Mouse (Mus musculus) limb, embryonic 13.5 days (tissue): ENCODE measurements around the gene Dach1. TPM values are rescaled to one million over a fixed set of nuclear protein-coding genes. Genes with fewer than 3 reads are reported as not detected.

Source experiments
- ATAC-seq: fragments of 200-750 bp; cut with Nextera tagmentation; 2 replicates; pipeline ENCODE4 v1.8.0; 2017; ENCODE audit warnings: low read depth, moderate number of reproducible peaks, moderate TSS enrichment; ENCODE audit not compliant: low FRiP score
- H3K27ac ChIP-seq: fragments of 300-500 bp; sonication (generic); 2 replicates; pipeline ENCODE4 v1.5.1; 2015; ENCODE audit warnings: inconsistent platforms, mild to moderate bottlenecking, moderate library complexity
- H3K27me3 ChIP-seq: fragments of 300-500 bp; sonication (generic); 2 replicates; pipeline ENCODE4 v1.6.1; 2015; ENCODE audit warnings: mild to moderate bottlenecking, inconsistent platforms
- H3K36me3 ChIP-seq: fragments of 300-500 bp; sonication (generic); 2 replicates; pipeline ENCODE4 v1.6.1; 2015; ENCODE audit warnings: inconsistent platforms, mild to moderate bottlenecking, moderate library complexity
- H3K4me1 ChIP-seq: fragments of 300-500 bp; sonication (generic); 2 replicates; pipeline ENCODE4 v1.6.1; 2015; ENCODE audit warnings: inconsistent platforms
- H3K4me2 ChIP-seq: fragments of 300-500 bp; sonication (generic); replicated peaks from 2 replicates; pipeline ENCODE4 v1.6.1; 2015; ENCODE audit warnings: inconsistent platforms, mild to moderate bottlenecking, moderate library complexity
- H3K4me3 ChIP-seq: fragments of 300-500 bp; sonication (generic); 2 replicates; pipeline ENCODE4 v1.5.1; 2015; ENCODE audit warnings: moderate library complexity, mild to moderate bottlenecking, inconsistent platforms
- H3K9ac ChIP-seq: fragments of 300-500 bp; sonication (generic); 2 replicates; pipeline ENCODE4 v1.6.1; 2015; ENCODE audit warnings: mild to moderate bottlenecking, inconsistent platforms
- H3K9me3 ChIP-seq: fragments of 300-500 bp; sonication (generic); 2 replicates; pipeline ENCODE4 v1.6.1; 2016; ENCODE audit warnings: inconsistent platforms
- WGBS: fragments of 180-500 bp; shearing (Covaris S2); methylation state at CpG from one replicate; pipeline ENCODE4 v1.1.7; 2015; 5-methylcytosine and 5-hydroxymethylcytosine counted together
- polyA plus RNA-seq: library from polyadenylated mRNA; unstranded; fragments of >200 nt; fragmentation: Nextera tagmentation; extraction: Ambion mirVana; gene quantifications from 2 replicates; pipeline ENCODE4 v1.2.1, GENCODE M21; 2015

The Dach1 gene
- polyA plus RNA-seq, 1 experiment from 2014 or later = 11.5 TPM

DNA sequence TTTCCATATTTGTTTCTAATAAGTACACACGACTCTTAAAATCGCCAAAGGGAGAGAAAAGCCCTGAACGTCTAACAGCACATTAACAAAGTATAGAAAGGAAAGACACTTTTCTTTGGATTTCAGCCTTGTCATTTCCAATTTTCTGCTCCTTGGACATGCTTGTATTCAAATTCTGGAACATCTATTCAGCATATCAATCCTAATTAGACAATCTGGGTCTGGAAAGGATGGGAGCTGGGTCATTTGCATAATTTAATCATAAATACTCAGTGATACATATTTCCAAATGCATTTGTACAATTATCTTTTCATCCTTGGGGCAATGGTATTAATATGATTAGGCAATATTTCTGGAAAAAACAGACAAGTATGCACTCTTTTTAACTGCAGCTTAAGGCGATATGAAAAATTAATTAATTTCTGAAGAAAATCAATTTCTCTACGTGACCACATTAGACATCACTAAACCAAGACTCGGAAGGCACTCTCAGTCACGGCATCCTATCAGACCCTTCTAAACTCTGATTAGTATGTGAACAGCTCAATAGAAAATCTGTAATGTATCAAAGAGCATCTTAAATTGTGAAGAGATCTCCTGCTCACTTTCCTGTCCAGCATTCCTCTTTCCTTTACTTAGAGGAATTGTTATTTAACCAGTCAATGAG lies 13.7 kb downstream of the Dach1 start:
- Histone ChIP-seq H3K4me1 (no peaks in the 10 kb centered on the region), H3K9ac (no peak overlapping the region), H3K27ac (no peak overlapping the region), H3K27me3 (no peaks in the 10 kb centered on the region), H3K36me3 (no peaks in the 10 kb centered on the region), H3K9me3 (no peaks in the 10 kb centered on the region), H3K4me3 (no peak overlapping the region), H3K4me2 (no peak overlapping the region)
- ATAC-seq = no peak
- WGBS = 86% methylated on average over 7 of the region's 7 CpGs

DNA sequence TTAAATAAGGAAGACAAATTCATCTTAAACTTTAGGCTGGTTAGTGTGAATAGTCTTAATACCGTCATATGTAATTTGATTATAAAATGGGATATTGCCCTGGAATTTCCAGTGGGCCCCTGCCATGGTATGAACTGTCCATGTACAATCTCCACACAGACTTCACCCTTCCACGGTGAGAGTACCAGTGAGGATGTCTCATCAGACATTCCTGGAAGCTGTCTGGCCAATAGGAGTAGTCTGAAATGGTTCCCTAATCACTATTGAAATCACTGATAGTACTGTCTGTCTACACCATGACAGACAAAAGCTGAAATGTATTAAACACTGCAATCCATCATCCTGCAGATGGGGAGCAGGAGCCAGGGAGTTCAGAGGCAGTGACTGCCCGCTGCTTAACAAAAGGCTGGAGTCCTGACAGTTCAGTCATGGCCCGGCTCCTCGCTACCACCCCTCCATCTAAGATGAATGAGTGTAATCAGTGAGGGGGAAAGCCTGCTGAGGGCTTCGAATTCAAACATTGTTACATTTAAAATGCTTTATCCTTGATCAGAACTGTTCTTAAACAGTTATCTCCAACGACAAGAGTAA lies 14.6 kb downstream of the Dach1 start:
- no peaks in the 10 kb centered on the region for H3K4me1 ChIP-seq
- ATAC-seq = no peak
- no peak overlapping the region for H3K4me2 ChIP-seq
- H3K9ac ChIP-seq = no peak overlapping the region
- 73% methylated on average over 7 of the region's 7 CpGs for WGBS
- no peaks in the 10 kb centered on the region for H3K9me3 ChIP-seq
- H3K4me3 ChIP-seq = no peak overlapping the region
- H3K27me3 ChIP-seq = no peaks in the 10 kb centered on the region
- no peak overlapping the region for H3K27ac ChIP-seq
- H3K36me3 ChIP-seq = no peaks in the 10 kb centered on the region

DNA sequence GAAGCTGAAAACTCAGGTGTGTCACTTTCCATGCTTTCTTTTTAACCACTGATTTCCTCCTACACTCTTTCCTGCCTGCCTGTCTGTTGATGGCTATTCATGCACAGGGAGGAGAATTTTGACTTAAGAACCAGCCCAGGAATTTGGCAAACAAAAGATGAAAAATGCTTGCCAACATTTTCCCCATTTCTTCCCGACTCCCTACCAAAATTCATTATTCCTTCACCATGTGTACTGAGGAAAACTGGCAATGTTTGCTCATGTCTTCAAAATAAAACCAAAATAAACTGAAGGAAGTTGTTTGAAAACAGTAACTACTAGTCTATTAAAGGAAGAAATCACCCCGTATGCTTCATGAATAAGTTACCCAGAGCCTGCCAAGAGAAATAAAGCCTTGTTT lies 27.8 kb downstream of the Dach1 start:
- no peaks in the 10 kb centered on the region for H3K36me3 ChIP-seq
- no peak overlapping the region for H3K4me2 ChIP-seq
- H3K4me1 ChIP-seq = peaks cover 8% of the 10 kb centered on the region
- H3K27ac ChIP-seq = no peak overlapping the region
- ATAC-seq = no peak
- 78% methylated on average over 2 of the region's 2 CpGs for WGBS
- H3K27me3 ChIP-seq = no peaks in the 10 kb centered on the region
- H3K9me3 ChIP-seq = no peaks in the 10 kb centered on the region
- H3K4me3 ChIP-seq = no peak overlapping the region
- H3K9ac ChIP-seq = no peak overlapping the region

DNA sequence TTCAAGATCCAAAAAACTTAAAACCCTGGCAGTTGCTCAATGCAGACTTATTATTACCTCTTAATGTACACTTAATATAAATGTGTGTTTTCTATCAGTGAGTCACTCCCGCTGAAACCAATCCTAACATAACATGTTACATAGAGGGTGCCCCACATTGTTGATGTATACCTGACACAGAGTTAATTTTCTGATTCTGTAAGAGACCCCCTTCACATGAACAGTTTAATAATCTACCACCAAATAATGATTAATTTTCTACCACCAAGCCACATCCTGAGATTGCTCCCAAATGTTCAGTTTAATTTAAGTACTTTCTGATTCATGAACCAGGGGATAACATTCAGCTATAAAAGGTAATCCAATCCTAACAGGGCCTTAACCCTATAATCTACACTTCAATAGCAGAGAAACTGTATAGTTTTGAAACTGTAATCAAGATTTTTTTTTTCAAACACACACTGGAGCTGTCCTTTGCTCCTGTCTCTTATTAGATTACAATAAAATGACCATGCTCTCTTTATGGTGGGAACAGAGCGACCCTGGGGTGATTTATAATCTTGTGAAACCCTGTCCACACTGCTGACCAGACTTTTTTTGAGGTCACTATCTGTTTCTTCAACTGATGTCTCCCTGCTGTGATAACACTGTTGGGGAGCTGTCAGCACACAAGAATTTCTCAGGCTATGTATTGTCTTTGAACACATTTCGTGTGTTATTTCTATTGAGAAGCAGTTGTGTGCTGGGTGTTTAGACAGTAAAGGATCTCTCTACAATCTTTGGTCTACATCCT lies 30.5 kb downstream of the Dach1 start:
- Histone ChIP-seq H3K9ac (no peak overlapping the region), H3K27me3 (no peaks in the 10 kb centered on the region), H3K27ac (no peak overlapping the region), H3K4me3 (no peak overlapping the region), H3K4me2 (no peak overlapping the region), H3K36me3 (no peaks in the 10 kb centered on the region), H3K4me1 (peaks cover 11% of the 10 kb centered on the region), H3K9me3 (no peaks in the 10 kb centered on the region)
- no peak; the same call in 1 of the 2 replicates for ATAC-seq
- WGBS = 44% methylated on average over 3 of the region's 3 CpGs

DNA sequence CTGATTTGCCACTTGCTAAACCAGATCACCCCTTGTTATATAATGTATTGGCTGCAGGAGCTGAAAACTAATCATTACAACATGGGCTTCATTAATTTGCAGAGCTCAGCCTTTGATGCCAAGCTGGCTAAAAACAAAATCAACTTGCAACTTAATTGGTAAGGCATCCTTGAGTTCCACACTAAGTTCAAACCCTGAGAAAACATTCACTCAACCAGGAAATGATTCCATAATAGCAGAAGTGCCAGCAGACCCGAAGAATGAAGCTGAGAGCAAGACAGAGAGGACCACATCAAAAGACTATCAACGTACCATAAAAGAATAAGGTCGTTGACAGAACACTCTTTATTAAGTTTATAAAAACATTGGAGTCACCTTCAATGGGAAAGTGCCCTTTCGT lies 35.0 kb downstream of the Dach1 start:
- H3K36me3 ChIP-seq = no peaks in the 10 kb centered on the region
- H3K9ac ChIP-seq = no peak overlapping the region
- H3K27ac ChIP-seq = no peak overlapping the region
- ATAC-seq = no peak
- 20% methylated on average over 4 of the region's 4 CpGs for WGBS
- H3K27me3 ChIP-seq = no peaks in the 10 kb centered on the region
- H3K9me3 ChIP-seq = no peaks in the 10 kb centered on the region
- H3K4me2 ChIP-seq = no peak overlapping the region
- H3K4me1 ChIP-seq = peaks cover 11% of the 10 kb centered on the region
- H3K4me3 ChIP-seq = no peak overlapping the region

DNA sequence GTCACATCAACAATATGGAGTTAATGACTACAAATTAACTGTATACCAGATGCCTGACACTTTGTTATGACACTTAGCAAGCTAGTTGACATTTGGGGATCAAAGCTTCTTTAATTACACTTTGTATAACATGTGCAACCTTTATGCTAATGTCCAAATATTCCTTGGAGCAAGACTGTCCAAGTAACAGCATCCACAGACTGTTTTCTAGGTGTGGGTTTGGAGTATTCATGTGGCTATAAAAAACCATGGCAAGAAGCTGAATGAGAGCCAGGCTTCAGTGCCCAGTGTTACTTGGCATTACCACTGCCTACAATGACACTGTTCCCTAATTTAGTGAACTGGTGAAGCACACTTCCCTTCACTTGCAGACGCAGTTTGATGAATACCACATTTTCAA lies 46.5 kb downstream of the Dach1 start:
- WGBS = 53% methylated on average over 1 of the region's 1 CpGs
- H3K36me3 ChIP-seq = no peaks in the 10 kb centered on the region
- no peak for ATAC-seq
- no peak overlapping the region for H3K4me3 ChIP-seq
- no peak overlapping the region for H3K27ac ChIP-seq
- H3K4me1 ChIP-seq = no peaks in the 10 kb centered on the region
- H3K4me2 ChIP-seq = no peak overlapping the region
- no peak overlapping the region for H3K9ac ChIP-seq
- no peaks in the 10 kb centered on the region for H3K27me3 ChIP-seq
- H3K9me3 ChIP-seq = no peaks in the 10 kb centered on the region

DNA sequence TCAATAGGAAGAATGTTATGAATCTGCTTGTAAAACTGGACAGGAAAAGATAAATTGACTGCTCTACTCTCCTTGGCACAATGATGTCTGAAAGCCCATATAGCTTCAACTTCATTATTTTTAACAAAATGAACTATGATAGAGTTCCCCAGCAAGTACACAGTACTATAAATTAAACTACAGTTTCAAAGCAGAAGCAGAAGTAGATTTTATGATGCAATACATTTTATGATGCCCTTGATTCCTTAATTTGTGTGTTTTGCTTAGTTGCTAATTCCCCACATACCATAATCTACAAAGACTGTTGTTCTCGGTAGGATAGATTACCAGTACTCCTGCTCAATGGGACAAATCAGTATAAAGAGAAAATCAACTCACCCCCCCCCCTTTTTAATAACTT lies 52.9 kb downstream of the Dach1 start:
- H3K27ac ChIP-seq = no peak overlapping the region
- no peaks in the 10 kb centered on the region for H3K27me3 ChIP-seq
- H3K4me2 ChIP-seq = no peak overlapping the region
- H3K9me3 ChIP-seq = no peaks in the 10 kb centered on the region
- H3K4me1 ChIP-seq = no peaks in the 10 kb centered on the region
- H3K4me3 ChIP-seq = no peak overlapping the region
- 17% methylated on average over 1 of the region's 1 CpGs for WGBS
- no peaks in the 10 kb centered on the region for H3K36me3 ChIP-seq
- no peak overlapping the region for H3K9ac ChIP-seq
- ATAC-seq = no peak

DNA sequence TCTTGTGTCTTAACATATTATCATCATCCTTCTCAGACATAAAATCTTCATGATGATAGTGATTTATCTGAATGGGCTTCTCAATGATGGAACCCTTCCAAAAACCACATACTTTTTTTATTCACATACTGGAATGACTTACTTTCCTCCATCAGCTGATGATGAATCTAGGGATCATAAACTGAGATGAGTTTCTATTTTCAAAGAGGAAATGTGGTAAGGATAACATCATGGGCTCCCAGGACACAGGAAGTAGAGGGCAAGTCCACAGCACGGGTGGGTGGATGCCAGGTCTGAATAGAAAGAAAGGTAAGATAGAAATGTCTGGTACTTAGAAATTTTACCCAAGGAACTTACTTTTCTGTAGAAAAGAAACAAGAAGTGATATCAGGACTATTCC lies 56.5 kb downstream of the Dach1 start:
- Histone ChIP-seq H3K27me3 (no peaks in the 10 kb centered on the region), H3K9me3 (no peaks in the 10 kb centered on the region), H3K4me2 (no peak overlapping the region), H3K27ac (no peak overlapping the region), H3K9ac (no peak overlapping the region), H3K36me3 (no peaks in the 10 kb centered on the region), H3K4me3 (no peak overlapping the region), H3K4me1 (peaks cover 2% of the 10 kb centered on the region; the same call in 1 of the 2 replicates)
- no peak for ATAC-seq
- 69% methylated on average over 1 of the region's 1 CpGs for WGBS

DNA sequence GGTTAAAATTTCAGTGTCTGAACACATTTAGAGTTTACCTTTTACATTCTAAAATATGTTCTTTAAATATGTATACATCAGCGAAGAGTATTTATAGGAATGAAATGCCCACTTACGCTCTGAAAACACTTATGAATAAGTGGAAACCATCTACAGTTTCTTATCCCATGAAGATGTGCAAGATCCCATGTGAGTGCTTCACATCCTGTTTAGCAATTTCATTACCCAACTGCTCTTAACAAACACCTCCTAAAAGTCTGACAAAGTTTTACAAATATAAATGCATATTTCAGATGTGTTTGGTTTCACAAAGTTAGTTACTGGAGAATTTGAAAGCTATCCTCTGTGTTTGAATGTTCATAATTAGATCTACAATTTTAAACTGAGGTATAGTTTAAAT lies 59.6 kb downstream of the Dach1 start:
- Histone ChIP-seq H3K27ac (no peak overlapping the region), H3K4me2 (no peak overlapping the region), H3K9ac (no peak overlapping the region), H3K36me3 (no peaks in the 10 kb centered on the region), H3K4me3 (no peak overlapping the region), H3K4me1 (peaks cover 2% of the 10 kb centered on the region; the same call in 1 of the 2 replicates), H3K9me3 (no peaks in the 10 kb centered on the region), H3K27me3 (no peaks in the 10 kb centered on the region)
- ATAC-seq = no peak
- 92% methylated on average over 2 of the region's 2 CpGs for WGBS

DNA sequence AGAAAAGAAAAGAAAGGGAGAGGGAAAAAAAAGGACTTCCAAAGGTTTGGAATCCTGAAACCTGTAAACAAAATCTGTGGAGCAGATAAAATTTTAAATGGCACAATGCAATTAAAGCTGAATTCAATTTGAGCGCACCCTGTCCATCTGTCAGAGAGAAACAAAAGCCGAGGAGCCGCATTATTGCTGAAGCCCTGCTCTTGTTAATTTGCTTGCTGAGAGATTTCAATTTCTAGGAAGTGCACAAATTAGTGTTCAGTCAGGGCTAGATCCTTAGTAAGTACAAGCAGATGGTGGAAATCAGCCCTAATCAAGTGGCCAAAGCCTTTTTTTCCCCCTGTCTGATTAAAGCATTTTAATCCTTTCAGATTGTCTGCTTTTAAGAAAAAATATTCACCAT lies 60.8 kb downstream of the Dach1 start:
- 27% methylated on average over 3 of the region's 3 CpGs for WGBS
- no peak for ATAC-seq
- H3K36me3 ChIP-seq = no peaks in the 10 kb centered on the region
- H3K4me2 ChIP-seq = no peak overlapping the region
- no peak overlapping the region for H3K27ac ChIP-seq
- H3K9me3 ChIP-seq = no peaks in the 10 kb centered on the region
- H3K9ac ChIP-seq = no peak overlapping the region
- no peak overlapping the region for H3K4me3 ChIP-seq
- H3K27me3 ChIP-seq = no peaks in the 10 kb centered on the region
- H3K4me1 ChIP-seq = peaks cover 2% of the 10 kb centered on the region; the same call in 1 of the 2 replicates

DNA sequence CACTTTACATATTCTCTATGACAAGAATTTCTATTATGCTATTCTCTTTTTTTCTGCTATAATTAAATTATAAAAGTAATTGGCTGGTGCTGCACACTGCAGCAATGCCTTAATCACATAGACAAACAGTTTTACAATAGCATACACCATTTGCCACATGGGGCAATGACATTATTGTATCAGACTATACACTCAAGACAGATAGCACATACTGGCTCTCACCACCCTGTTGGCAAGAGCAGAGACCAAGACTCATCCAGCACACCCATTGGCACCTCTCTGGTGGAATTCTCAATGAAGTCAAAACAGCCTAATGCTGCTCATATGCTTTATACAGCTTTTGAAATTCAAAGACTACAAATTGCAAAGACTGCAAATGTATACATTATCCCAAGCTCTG lies 63.4 kb downstream of the Dach1 start:
- ATAC-seq = no peak
- Histone ChIP-seq H3K36me3 (no peaks in the 10 kb centered on the region), H3K9ac (no peak overlapping the region), H3K4me2 (no peak overlapping the region), H3K4me1 (peaks cover 2% of the 10 kb centered on the region; the same call in 1 of the 2 replicates), H3K27ac (no peak overlapping the region), H3K27me3 (no peaks in the 10 kb centered on the region), H3K9me3 (no peaks in the 10 kb centered on the region), H3K4me3 (no peak overlapping the region)

DNA sequence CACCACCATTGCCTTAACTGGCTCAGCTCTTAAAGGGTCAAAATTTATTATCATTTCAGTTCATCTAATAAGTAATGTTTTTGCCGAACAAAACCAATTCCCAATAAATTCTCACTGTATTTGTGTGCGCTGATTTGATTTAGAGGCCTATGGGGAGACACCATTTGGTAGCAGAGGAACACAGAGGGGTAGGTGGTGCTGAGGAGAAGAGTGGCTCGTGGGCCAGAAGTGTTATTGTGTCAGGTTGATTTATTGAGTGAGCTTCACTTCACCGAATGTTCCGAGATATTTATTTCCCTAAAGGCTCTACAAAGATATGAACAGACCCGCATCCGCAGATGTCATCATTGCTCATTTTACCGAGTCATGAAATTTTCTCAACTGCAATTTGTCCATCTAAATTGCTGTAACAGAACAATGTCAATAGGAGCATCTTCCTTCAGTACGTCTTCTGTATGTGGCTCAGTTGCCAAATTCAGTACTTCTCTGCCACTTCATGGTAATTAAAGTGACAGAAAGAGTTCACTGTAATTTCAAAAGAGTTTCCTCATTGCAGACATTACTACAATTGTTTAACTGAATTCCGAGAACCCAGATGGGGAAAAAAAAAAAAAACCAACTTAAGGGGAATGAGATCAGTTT lies 65.1 kb downstream of the Dach1 start:
- 52% methylated on average over 10 of the region's 10 CpGs for WGBS
- Histone ChIP-seq H3K9ac (no peak overlapping the region), H3K4me3 (no peak overlapping the region), H3K4me1 (peaks cover 2% of the 10 kb centered on the region; the same call in 1 of the 2 replicates), H3K27me3 (no peaks in the 10 kb centered on the region), H3K9me3 (no peaks in the 10 kb centered on the region), H3K4me2 (no peak overlapping the region), H3K36me3 (no peaks in the 10 kb centered on the region), H3K27ac (no peak overlapping the region)
- no peak for ATAC-seq
